Mouse (Mus musculus): Measurements from ENCODE around the gene Mtor. TPM values are rescaled to one million over a fixed set of nuclear protein-coding genes. Genes with fewer than 3 reads are reported as not detected.

The Mtor gene
- polyA plus RNA-seq, 2 experiments = 6.1 to 9.4 TPM

- H3K36me3 ChIP-seq (replicated peaks; ENCODE audit: control insufficient read depth, insufficient read depth, low read depth) = peaks cover 13% of the 10 kb centered on the region
- no peak overlapping the region for H3K27ac ChIP-seq
- no peak for TF ChIP-seq CTCF (IDR thresholded peaks at IDR 0.05; ENCODE audit: low read depth)
- TF ChIP-seq EP300 (IDR thresholded peaks at IDR 0.05; ENCODE audit: low read depth) = no peak
- DNase-seq (ENCODE audit: low read depth in 3 of 3, low spot score in 3 of 3) (no peak), ATAC-seq (ENCODE audit: insufficient read depth) (no peak)
- H3K9me3 ChIP-seq (ENCODE audit: control insufficient read depth, low read length) = no peaks in the 10 kb centered on the region
- H3K27me3 ChIP-seq (ENCODE audit: control insufficient read depth, insufficient read depth, low read length) = no peaks in the 10 kb centered on the region
- no peak overlapping the region for H3K4me2 ChIP-seq (ENCODE audit: low read depth)
- no peak overlapping the region for H3K4me3 ChIP-seq (ENCODE audit: insufficient read depth in 1 of 2, low read depth in 2 of 2, low read length in 2 of 2)
- no peak overlapping the region for H3K9ac ChIP-seq (replicated peaks)
- WGBS (ENCODE audit: insufficient replicate concordance) = 73% methylated on average over 6 of the region's 6 CpGs
- H3K4me1 ChIP-seq (replicated peaks; ENCODE audit: control insufficient read depth in 2 of 2, insufficient read depth in 2 of 2, low read length in 1 of 2) = no peaks in the 10 kb centered on the region
These were observed 82.4 kb downstream of the Mtor start for GRCm38 (mm10) chr4:148530778-148531177.

DNA sequence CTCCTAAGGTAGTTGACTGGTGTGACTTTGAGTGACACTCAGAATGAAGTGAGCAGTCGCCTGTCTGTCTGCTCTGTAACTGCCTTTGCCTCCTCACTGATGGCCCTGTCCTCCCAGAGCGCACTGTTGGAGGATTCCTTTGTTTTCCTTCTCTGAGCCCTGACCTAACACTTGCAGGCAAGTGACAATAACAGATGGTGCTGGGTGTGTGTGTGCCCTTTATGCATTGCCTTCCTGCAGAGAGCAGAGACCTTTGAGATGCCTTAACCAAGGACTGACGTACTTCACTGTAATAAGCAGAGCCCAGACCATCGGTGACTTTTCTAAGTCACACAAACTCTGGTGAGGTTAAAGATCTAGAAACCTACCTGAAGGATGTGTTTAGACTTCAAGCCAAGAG, 82.9 kb downstream of the Mtor start:
- WGBS (ENCODE audit: insufficient replicate concordance) = 80% methylated on average over 4 of the region's 4 CpGs
- H3K9me3 ChIP-seq (ENCODE audit: control insufficient read depth, low read length) = no peaks in the 10 kb centered on the region
- H3K4me1 ChIP-seq (replicated peaks; ENCODE audit: control insufficient read depth in 2 of 2, insufficient read depth in 2 of 2, low read length in 1 of 2) = no peaks in the 10 kb centered on the region
- TF ChIP-seq EP300 (IDR thresholded peaks at IDR 0.05; ENCODE audit: low read depth) (no peak), CTCF (IDR thresholded peaks at IDR 0.05; ENCODE audit: low read depth) (no peak)
- H3K36me3 ChIP-seq (replicated peaks; ENCODE audit: control insufficient read depth, insufficient read depth, low read depth) = peaks cover 8% of the 10 kb centered on the region
- no peak overlapping the region for H3K4me2 ChIP-seq (ENCODE audit: low read depth)
- H3K9ac ChIP-seq (replicated peaks) = no peak overlapping the region
- no peaks in the 10 kb centered on the region for H3K27me3 ChIP-seq (ENCODE audit: control insufficient read depth, insufficient read depth, low read length)
- no peak for ATAC-seq (ENCODE audit: insufficient read depth)
- no peak overlapping the region for H3K4me3 ChIP-seq (ENCODE audit: insufficient read depth in 1 of 2, low read depth in 2 of 2, low read length in 2 of 2)
- no peak overlapping the region for H3K27ac ChIP-seq
- DNase-seq (ENCODE audit: low read depth in 3 of 3, low spot score in 3 of 3) = no peak

DNA sequence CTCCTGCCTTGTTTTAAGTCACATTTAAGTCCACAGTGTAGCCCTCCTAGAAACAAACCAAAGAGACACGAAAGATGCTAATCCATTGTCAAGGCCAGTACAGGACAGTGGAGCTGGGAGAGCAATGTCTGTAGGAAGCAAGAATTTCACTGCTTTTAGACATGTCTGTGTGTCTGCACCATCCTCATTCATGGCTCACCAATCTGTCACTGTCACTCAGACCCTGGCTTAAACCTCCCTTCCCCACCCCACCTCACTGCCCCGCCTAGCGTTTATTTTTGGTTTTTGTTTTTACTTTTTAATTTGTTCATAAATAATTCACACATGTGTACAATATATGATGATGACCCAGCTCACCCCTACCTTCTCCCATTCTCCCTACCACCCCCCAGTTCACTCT, 84.1 kb downstream of the Mtor start:
- H3K36me3 ChIP-seq (replicated peaks; ENCODE audit: control insufficient read depth, insufficient read depth, low read depth) = peaks cover 7% of the 10 kb centered on the region
- WGBS (ENCODE audit: insufficient replicate concordance) = 81% methylated on average over 3 of the region's 3 CpGs
- DNase-seq (ENCODE audit: low read depth in 3 of 3, low spot score in 3 of 3) = no peak

GRCm38 (mm10) chr4:148533613-148534328, 85.4 kb downstream of the Mtor start:
- Histone ChIP-seq H3K27ac (no peak overlapping the region), H3K9me3 (ENCODE audit: control insufficient read depth, low read length) (no peaks in the 10 kb centered on the region), H3K27me3 (ENCODE audit: control insufficient read depth, insufficient read depth, low read length) (no peaks in the 10 kb centered on the region), H3K9ac (replicated peaks) (no peak overlapping the region), H3K4me2 (ENCODE audit: low read depth) (no peak overlapping the region), H3K4me1 (replicated peaks; ENCODE audit: control insufficient read depth in 2 of 2, insufficient read depth in 2 of 2, low read length in 1 of 2) (no peaks in the 10 kb centered on the region), H3K4me3 (ENCODE audit: insufficient read depth in 1 of 2, low read depth in 2 of 2, low read length in 2 of 2) (no peak overlapping the region), H3K36me3 (replicated peaks; ENCODE audit: control insufficient read depth, insufficient read depth, low read depth) (peaks cover 10% of the 10 kb centered on the region)
- ATAC-seq (ENCODE audit: insufficient read depth) = no peak
- WGBS (ENCODE audit: insufficient replicate concordance) = 81% methylated on average over 12 of the region's 12 CpGs
- TF ChIP-seq CTCF (IDR thresholded peaks at IDR 0.05; ENCODE audit: low read depth) = no peak
- no peak for TF ChIP-seq EP300 (IDR thresholded peaks at IDR 0.05; ENCODE audit: low read depth)
- DNase-seq (ENCODE audit: low read depth in 3 of 3, low spot score in 3 of 3) = no peak

More for the DNA sequence above, 84.1 kb downstream of the Mtor start:
- Histone ChIP-seq H3K27me3 (ENCODE audit: control insufficient read depth, insufficient read depth, low read length) (no peaks in the 10 kb centered on the region), H3K4me1 (replicated peaks; ENCODE audit: control insufficient read depth in 2 of 2, insufficient read depth in 2 of 2, low read length in 1 of 2) (no peaks in the 10 kb centered on the region), H3K4me3 (ENCODE audit: insufficient read depth in 1 of 2, low read depth in 2 of 2, low read length in 2 of 2) (no peak overlapping the region), H3K27ac (no peak overlapping the region), H3K9ac (replicated peaks) (no peak overlapping the region), H3K9me3 (ENCODE audit: control insufficient read depth, low read length) (no peaks in the 10 kb centered on the region), H3K4me2 (ENCODE audit: low read depth) (no peak overlapping the region)
- TF ChIP-seq EP300 (IDR thresholded peaks at IDR 0.05; ENCODE audit: low read depth) (no peak), CTCF (IDR thresholded peaks at IDR 0.05; ENCODE audit: low read depth) (no peak)
- ATAC-seq (ENCODE audit: insufficient read depth) = no peak

DNA sequence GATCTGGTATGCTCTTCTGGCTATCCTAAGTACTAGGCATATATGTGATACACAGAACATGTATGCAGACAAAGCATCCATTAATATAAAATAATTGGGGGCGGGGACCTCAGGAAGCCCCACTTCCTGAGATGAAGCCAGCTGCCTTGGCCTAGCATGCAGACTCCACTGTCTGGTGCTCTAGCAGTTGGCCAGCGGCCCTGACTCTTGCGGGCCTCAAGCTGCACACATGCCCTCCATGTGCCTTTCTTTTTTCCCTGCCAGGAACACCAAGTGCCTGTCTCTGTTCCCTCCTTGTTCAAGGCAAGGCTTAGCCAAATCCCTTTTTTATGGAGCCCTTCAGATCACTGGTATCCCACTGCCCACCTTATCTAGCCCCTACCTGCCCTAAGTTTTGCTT, 87.5 kb downstream of the Mtor start:
- Histone ChIP-seq H3K9me3 (ENCODE audit: control insufficient read depth, low read length) (no peaks in the 10 kb centered on the region), H3K27me3 (ENCODE audit: control insufficient read depth, insufficient read depth, low read length) (no peaks in the 10 kb centered on the region), H3K9ac (replicated peaks) (no peak overlapping the region), H3K4me2 (ENCODE audit: low read depth) (no peak overlapping the region), H3K4me3 (ENCODE audit: insufficient read depth in 1 of 2, low read depth in 2 of 2, low read length in 2 of 2) (no peak overlapping the region), H3K36me3 (replicated peaks; ENCODE audit: control insufficient read depth, insufficient read depth, low read depth) (peaks cover 12% of the 10 kb centered on the region), H3K27ac (no peak overlapping the region), H3K4me1 (replicated peaks; ENCODE audit: control insufficient read depth in 2 of 2, insufficient read depth in 2 of 2, low read length in 1 of 2) (no peaks in the 10 kb centered on the region)
- no peak for ATAC-seq (ENCODE audit: insufficient read depth)
- WGBS (ENCODE audit: insufficient replicate concordance) = 74% methylated on average over 3 of the region's 3 CpGs
- no peak for DNase-seq (ENCODE audit: low read depth in 3 of 3, low spot score in 3 of 3)
- TF ChIP-seq CTCF (IDR thresholded peaks at IDR 0.05; ENCODE audit: low read depth) (no peak), EP300 (IDR thresholded peaks at IDR 0.05; ENCODE audit: low read depth) (no peak)
